Mouse (Mus musculus) lung, embryonic 14.5 days (tissue): ENCODE measurements around the gene Wbp2. TPM values are rescaled to one million over a fixed set of nuclear protein-coding genes. Genes with fewer than 3 reads are reported as not detected.
A peak's percentile ranks its signal among the peaks of the same experiment; 100 is the strongest.

Experiments
- ATAC-seq: fragments of 200-750 bp; cut with Nextera tagmentation; 2 replicates; pipeline ENCODE4 v1.8.0; 2017; ENCODE audit warnings: mild to moderate bottlenecking, moderate TSS enrichment, moderate library complexity; ENCODE audit not compliant: insufficient read depth
- DNase-seq: peaks from one replicate; pipeline ENCODE4 v3.0.0-alpha.2; 2015
- H3K27ac ChIP-seq: fragments of 300-500 bp; sonication (generic); 2 replicates; pipeline ENCODE4 v1.5.1; 2014; ENCODE audit warnings: low read depth, mild to moderate bottlenecking, moderate library complexity
- H3K27me3 ChIP-seq: fragments of 300-500 bp; sonication (generic); 2 replicates; pipeline ENCODE4 v1.6.1; 2014; ENCODE audit warnings: low read length, control low read depth; ENCODE audit not compliant: insufficient read depth
- H3K36me3 ChIP-seq: fragments of 300-500 bp; sonication (generic); 2 replicates; pipeline ENCODE4 v1.6.1; 2014; ENCODE audit warnings: control low read depth; ENCODE audit not compliant: insufficient read depth
- H3K4me1 ChIP-seq: fragments of 300-500 bp; sonication (generic); 2 replicates; pipeline ENCODE4 v1.6.1; 2014; ENCODE audit warnings: antibody characterized with exemption, control low read depth; ENCODE audit not compliant: insufficient read depth
- H3K4me2 ChIP-seq: fragments of 300-500 bp; sonication (generic); 2 replicates; pipeline ENCODE4 v1.6.1; 2014; ENCODE audit warnings: mild to moderate bottlenecking
- H3K4me3 ChIP-seq: fragments of 300-500 bp; sonication (generic); 2 replicates; pipeline ENCODE4 v1.5.1; 2014; ENCODE audit warnings: low read depth, low read length
- H3K9ac ChIP-seq: fragments of 300-500 bp; sonication (generic); 2 replicates; pipeline ENCODE4 v1.6.1; 2014
- H3K9me3 ChIP-seq: fragments of 300-500 bp; sonication (generic); 2 replicates; pipeline ENCODE4 v1.6.1; 2016; ENCODE audit warnings: low read depth, low read length, control low read depth
- CTCF ChIP-seq: IDR thresholded peaks from 2 replicates; pipeline ENCODE4 v1.5.1; 2016; ENCODE audit warnings: antibody characterized with exemption, low read depth
- WGBS: fragments of 180-500 bp; shearing (Covaris S2); extraction: QIAGEN DNeasy Blood & Tissue Kit; methylation state at CpG from one replicate; pipeline ENCODE4 v1.1.7; 2014; 5-methylcytosine and 5-hydroxymethylcytosine counted together
- polyA plus RNA-seq: library from polyadenylated mRNA; unstranded; fragments of >200 nt; fragmentation: Nextera tagmentation; extraction: Ambion mirVana; gene quantifications from 2 replicates; pipeline ENCODE4 v1.2.1, GENCODE M21; 2014

Gene Wbp2
- polyA plus RNA-seq, 1 experiment from 2014 or later = 69.8 TPM

DNA sequence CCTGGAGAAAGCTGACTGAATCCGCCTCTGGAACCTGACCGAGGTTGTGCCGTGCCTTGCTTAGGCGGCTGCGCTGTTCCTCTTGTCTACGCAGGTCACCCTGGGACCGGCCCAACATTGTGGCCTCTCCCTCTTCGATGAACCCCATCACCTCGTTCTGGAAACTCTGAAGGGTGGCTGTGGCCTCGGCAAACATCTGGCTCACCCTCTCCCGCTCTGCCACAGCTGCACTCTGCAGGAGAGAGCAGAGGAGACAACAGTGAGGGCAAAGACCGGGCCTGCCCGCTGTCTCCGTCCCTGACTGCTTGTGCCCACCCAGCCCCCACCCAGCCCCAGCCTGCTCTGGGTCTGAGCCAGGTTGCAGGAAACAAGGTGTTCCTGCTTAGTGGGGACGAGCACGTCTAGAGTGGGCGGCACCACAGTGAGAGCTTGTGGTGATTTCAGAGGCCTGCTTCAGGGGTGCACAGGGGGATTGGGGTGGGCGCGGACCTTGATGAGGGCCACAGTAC lies 21.0 kb upstream of the Wbp2 start:
- no peak overlapping the region for H3K27ac ChIP-seq
- peak overlapping the region; percentile 13 for H3K9ac ChIP-seq
- H3K36me3 ChIP-seq = no peaks in the 10 kb centered on the region
- peak overlapping the region; percentile 73 for H3K4me2 ChIP-seq
- DNase-seq = no peak
- H3K27me3 ChIP-seq = peaks cover 41% of the 10 kb centered on the region
- peak overlapping the region; percentile 53 for H3K4me3 ChIP-seq
- peaks cover 34% of the 10 kb centered on the region for H3K4me1 ChIP-seq
- WGBS = 26% methylated on average over 19 of the region's 19 CpGs
- H3K9me3 ChIP-seq = no peaks in the 10 kb centered on the region
- no peak for ATAC-seq
- TF ChIP-seq CTCF = no peak

DNA sequence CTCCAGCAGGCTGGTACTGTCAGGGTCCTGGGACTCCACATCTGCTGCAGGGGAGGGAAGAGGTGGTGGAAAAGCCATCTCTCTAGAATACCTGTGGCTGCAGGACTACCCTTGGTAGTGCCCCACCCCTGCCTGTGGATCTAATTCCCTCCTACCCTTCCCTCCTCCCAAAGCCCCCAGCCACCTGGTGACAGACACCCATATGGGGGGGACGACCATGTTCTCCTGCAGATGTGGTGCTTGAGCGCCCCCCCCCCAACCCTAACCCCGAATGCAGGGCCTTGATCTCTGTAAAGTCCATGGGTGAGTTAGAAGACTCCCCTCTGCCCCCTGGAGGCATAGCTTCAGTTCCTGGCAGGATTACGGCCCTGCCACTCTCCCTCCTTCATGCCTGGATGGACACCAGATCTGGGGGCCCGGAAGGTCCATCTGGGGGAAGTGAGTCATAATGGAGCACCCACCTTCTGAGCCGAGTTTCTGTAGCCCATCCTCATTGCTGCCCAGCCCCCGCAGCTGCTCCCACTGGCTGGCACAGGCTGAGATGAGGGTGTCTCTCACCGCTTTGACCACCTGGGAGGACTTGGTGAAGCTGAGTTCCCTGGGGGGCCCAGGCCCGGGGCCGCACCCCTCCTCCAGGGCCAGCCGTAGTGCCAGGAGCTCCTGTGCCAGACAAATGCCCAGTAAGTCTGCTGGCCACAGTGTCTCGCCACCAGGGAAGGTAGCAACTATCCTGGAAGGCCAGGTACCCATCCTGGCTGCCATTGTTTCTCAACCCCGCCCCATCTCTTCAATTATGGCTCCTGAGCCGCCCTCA lies 20.4 kb upstream of the Wbp2 start:
- H3K27ac ChIP-seq = no peak overlapping the region
- H3K4me1 ChIP-seq = peaks cover 37% of the 10 kb centered on the region
- TF ChIP-seq CTCF = peak; percentile 35
- no peaks in the 10 kb centered on the region for H3K36me3 ChIP-seq
- ATAC-seq (no peak), DNase-seq (no peak)
- H3K9me3 ChIP-seq = no peaks in the 10 kb centered on the region
- H3K4me3 ChIP-seq = no peak overlapping the region; the same call in 1 of the 2 replicates
- no peak overlapping the region for H3K9ac ChIP-seq
- WGBS = 29% methylated on average over 14 of the region's 14 CpGs
- H3K27me3 ChIP-seq = peaks cover 41% of the 10 kb centered on the region
- H3K4me2 ChIP-seq = peak overlapping the region; percentile 73

DNA sequence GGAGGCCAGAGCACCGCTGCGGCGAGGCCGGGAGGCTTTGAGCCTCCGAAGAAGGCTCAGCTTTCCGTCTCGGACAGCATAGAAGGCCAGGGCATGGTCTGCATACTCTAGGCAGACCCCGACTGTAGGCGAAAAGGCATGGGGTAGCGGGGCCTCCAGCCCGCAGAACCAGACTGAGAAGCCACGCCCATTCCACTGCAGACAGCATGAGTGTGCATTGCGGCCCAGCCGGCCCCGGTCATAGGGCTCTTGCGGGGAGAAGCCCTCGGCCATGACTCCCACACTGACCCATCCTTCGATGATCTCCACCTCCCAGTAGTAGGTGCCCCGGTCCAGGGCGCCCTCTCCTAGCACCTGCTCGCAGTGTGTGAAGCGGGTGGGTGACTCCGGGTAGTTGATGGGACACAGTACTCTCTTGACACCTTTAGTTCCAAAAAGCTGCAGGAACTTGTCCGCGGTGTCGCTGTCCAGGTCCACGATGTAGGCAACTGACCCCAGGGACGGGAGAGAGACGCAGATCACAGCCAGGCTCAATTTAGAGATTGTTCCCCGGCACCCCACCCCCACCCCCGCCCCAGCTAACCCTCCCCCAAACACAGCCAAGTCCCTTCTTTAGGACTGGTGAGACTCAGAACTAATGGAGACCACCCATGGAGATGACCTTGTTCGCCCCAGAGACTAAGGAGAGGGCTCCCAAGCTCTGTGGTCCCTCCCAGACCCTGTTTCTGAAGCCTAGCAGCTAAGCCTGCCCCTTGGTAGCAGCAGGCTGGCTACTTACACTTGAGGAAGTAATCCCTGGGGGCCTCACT lies 19.6 kb upstream of the Wbp2 start:
- H3K9ac ChIP-seq = peak overlapping the region; percentile 6
- no peak overlapping the region for H3K27ac ChIP-seq
- no peak for TF ChIP-seq CTCF
- H3K9me3 ChIP-seq = no peaks in the 10 kb centered on the region
- peaks cover 41% of the 10 kb centered on the region for H3K27me3 ChIP-seq
- no peaks in the 10 kb centered on the region for H3K36me3 ChIP-seq
- peak overlapping the region; percentile 2; the same call in 1 of the 2 replicates for H3K4me3 ChIP-seq
- 23% methylated on average over 32 of the region's 32 CpGs for WGBS
- DNase-seq (peak; percentile 59), ATAC-seq (no peak)
- H3K4me1 ChIP-seq = peaks cover 44% of the 10 kb centered on the region
- peak overlapping the region; percentile 51 for H3K4me2 ChIP-seq

DNA sequence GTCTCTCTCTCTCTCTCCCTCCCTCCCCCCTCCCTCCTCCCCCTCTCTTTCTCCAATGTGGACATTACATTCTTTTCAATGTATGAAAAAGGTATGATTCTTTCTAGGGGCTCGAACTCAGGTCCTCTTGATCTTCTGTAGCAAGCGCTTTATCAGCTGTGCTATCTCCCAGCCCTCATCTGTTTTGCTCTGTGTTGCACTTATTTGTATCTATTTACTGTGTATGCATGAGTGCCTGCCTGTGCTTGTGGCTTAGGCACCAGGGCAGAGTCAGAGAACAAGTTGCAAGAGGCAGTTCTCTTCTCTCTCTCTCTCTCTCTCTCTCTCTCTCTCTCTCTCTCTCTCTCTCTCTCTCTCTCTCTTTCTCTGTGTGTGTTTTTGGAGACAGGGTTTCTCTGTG lies 18.3 kb upstream of the Wbp2 start:
- H3K36me3 ChIP-seq = no peaks in the 10 kb centered on the region
- no peak overlapping the region for H3K9ac ChIP-seq
- peaks cover 35% of the 10 kb centered on the region for H3K27me3 ChIP-seq
- peaks cover 52% of the 10 kb centered on the region for H3K4me1 ChIP-seq
- no peak for ATAC-seq
- no peak for DNase-seq
- TF ChIP-seq CTCF = no peak
- H3K9me3 ChIP-seq = no peaks in the 10 kb centered on the region
- H3K4me3 ChIP-seq = no peak overlapping the region
- 89% methylated on average over 2 of the region's 2 CpGs for WGBS
- H3K27ac ChIP-seq = no peak overlapping the region
- no peak overlapping the region for H3K4me2 ChIP-seq

DNA sequence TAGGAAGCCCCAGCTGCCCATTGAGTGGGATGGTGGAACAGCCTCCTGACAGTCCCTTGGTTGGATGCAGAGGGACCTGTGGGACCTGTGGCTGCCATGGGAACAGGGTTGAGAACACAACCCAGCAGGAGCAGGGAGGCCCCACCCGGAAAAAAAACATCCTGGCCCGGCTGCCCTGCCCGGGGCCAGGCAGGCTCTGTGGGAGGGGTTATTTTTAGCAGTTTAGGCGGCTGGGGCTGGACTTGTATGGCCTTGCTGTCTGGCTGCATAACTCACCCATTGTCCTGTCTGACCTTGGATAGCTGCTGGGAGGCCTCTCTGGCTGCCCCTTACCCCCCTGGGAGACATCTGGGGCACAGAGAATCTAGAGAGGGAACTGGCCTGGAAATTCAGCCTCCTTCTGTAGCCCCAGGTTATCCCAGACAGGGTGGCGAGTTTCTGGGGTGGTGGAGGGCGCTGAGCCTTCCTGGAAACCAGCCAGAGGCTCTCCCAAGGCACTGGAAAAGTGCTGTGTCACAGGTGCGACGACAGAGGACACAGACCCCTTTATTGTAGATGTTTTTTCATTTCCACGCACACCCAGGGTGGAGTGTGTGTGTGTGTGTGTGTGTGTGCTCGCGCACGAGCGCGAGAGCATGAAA lies 17.3 kb upstream of the Wbp2 start:
- DNase-seq = peak; percentile 70
- TF ChIP-seq CTCF = no peak
- Histone ChIP-seq H3K27me3 (peaks cover 26% of the 10 kb centered on the region), H3K4me2 (0 out of 2 replicates have a peak overlapping the region, but pooled peaks have one; percentile 5), H3K4me1 (peaks cover 49% of the 10 kb centered on the region), H3K9me3 (no peaks in the 10 kb centered on the region), H3K9ac (no peak overlapping the region), H3K4me3 (no peak overlapping the region), H3K27ac (peak overlapping the region; percentile 68), H3K36me3 (no peaks in the 10 kb centered on the region)
- WGBS = 37% methylated on average over 14 of the region's 14 CpGs
- ATAC-seq = peak; percentile 44; the same call in 1 of the 2 replicates

DNA sequence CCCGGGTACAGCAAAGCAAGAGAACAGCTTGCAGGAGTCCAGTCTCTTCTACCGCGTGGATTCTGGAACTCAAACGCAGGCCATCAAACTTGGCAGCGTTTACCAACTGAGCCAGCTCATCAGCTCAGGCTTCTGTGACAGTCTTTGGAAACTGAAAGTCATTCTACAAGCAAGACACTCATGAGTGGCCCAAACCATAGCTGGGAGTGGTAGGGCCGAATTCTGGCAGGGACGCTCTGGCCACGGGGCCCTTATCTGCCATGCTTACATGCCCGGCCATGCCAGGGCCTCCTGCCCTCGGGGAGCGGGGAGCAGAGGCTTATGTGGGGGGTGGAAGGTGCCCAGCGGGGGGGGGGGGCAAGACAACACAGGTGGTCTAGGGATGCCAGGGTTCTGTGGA lies 16.8 kb upstream of the Wbp2 start:
- no peaks in the 10 kb centered on the region for H3K9me3 ChIP-seq
- H3K36me3 ChIP-seq = no peaks in the 10 kb centered on the region
- peaks cover 49% of the 10 kb centered on the region for H3K4me1 ChIP-seq
- H3K4me2 ChIP-seq = no peak overlapping the region
- H3K27ac ChIP-seq = peak overlapping the region; percentile 68
- H3K9ac ChIP-seq = no peak overlapping the region
- WGBS = 69% methylated on average over 12 of the region's 12 CpGs
- no peak overlapping the region for H3K4me3 ChIP-seq
- peaks cover 20% of the 10 kb centered on the region for H3K27me3 ChIP-seq
- ATAC-seq (no peak), DNase-seq (no peak)
- TF ChIP-seq CTCF = no peak
